Mouse (Mus musculus): ENCODE data around the gene Insig2.

- TF ChIP-seq UBTF (IDR thresholded peaks at IDR 0.05; ENCODE audit: borderline replicate concordance, insufficient read depth, low read depth, low read length): no peak
- TF ChIP-seq USF2 (IDR thresholded peaks at IDR 0.05; ENCODE audit: borderline replicate concordance in 1 of 2, insufficient read depth in 1 of 2, low read depth in 1 of 2, low read length in 2 of 2): no peak
- TF ChIP-seq POLR2AphosphoS5 (IDR thresholded peaks at IDR 0.05; ENCODE audit: borderline replicate concordance, low read depth, low read length): no peak
- no peak for TF ChIP-seq CTCF (IDR thresholded peaks at IDR 0.05 in 2 of 3, conservative IDR thresholded peaks at IDR 0.05 in 1 of 3; ENCODE audit: control insufficient read depth in 1 of 3, insufficient read depth in 1 of 3, low read depth in 2 of 3, low read length in 3 of 3, poor library complexity in 1 of 3, severe bottlenecking in 1 of 3)
- TF ChIP-seq POLR2A (IDR thresholded peaks at IDR 0.05; ENCODE audit: control insufficient read depth in 1 of 2, insufficient read depth in 1 of 2, low read depth in 1 of 2, low read length in 2 of 2, poor library complexity in 1 of 2): no peak
- TF ChIP-seq MAFK (IDR thresholded peaks at IDR 0.05; ENCODE audit: borderline replicate concordance, low read depth, low read length): no peak
- no peak for TF ChIP-seq EP300 (IDR thresholded peaks at IDR 0.05; ENCODE audit: low read depth in 1 of 2, low read length in 2 of 2)
- TF ChIP-seq ZMIZ1 (IDR thresholded peaks at IDR 0.05; ENCODE audit: low read depth, low read length): no peak
- no peak for TF ChIP-seq RAD21 (IDR thresholded peaks at IDR 0.05; ENCODE audit: low read depth, low read length)
- TF ChIP-seq GABPA (IDR thresholded peaks at IDR 0.05; ENCODE audit: low read depth, low read length): no peak
- TF ChIP-seq NRF1 (IDR thresholded peaks at IDR 0.05; ENCODE audit: insufficient read depth, low read depth, low read length, poor library complexity, severe bottlenecking): no peak
Observed at GRCm38 (mm10) chr1:121313181-121313580, 19.2 kb downstream of the Insig2 start.

Data from MEL (cell line).